Mouse (Mus musculus): ENCODE measurements at regions not wholly inside any gene's neighbourhood (a gene's known extent, or its start where the extent isn't known, plus 50 kb on each side); places are given as distances from the start of the nearest gene placed in this dataset.

DNA sequence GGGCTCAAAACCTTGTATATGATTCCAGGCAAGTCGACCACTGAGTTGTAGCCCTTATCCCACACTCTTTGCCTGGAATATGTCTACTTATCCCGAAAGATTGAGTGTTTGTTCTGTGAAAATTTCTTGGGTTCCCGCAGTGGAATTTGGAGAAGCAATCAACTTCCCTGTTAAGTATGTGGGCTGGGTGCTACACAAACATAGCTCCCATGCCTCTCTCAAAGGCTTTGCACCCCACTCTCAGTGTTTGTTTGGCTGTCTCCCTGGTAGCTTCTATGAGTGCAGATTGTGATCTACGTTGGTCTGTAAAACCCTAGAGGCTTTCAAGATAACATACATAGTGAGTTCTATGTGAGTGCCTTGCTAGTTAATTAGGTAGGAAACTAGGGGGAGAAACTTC is 1184.2 kb downstream of the 4930447A16Rik start:
- DNase-seq, result no peak

All from right cerebral cortex, postnatal 25 days (tissue).